11 mouse cellular contexts compared by ENCODE assay signal in genomic region chr10:8765922-8766522, GRCm38 (mm10).
DNase-seq lines count a peak whose midpoint lies in the region; ATAC-seq and TF ChIP-seq lines count a peak whose summit lies in the region.
"Had no signal": no experiment of that assay in that cellular context is flagged by ENCODE, and none has a peak within 500 bp of the region (broad histone marks: within the 10 kb centered on the region; RNA-seq: fewer than 3 reads in every experiment).

No protein-coding gene starts in this region.

- no peak overlapping the region for H3K4me2 ChIP-seq in intestine, postnatal 0 days (replicated peaks; ENCODE audit: low read depth)
- no peak overlapping the region for H3K4me2 ChIP-seq in intestine, embryonic 15.5 days (replicated peaks)
- no peak overlapping the region for H3K4me2 ChIP-seq in stomach, postnatal 0 days (replicated peaks; ENCODE audit: low read depth)
- no peak overlapping the region for H3K4me2 ChIP-seq in forebrain, embryonic 12.5 days
- H3K4me2 ChIP-seq: kidney, embryonic 15.5 days had no signal

- no peaks in the 10 kb centered on the region for H3K9me3 ChIP-seq in intestine, postnatal 0 days (ENCODE audit: control insufficient read depth)
- no peaks in the 10 kb centered on the region for H3K9me3 ChIP-seq in intestine, embryonic 15.5 days
- no peaks in the 10 kb centered on the region for H3K9me3 ChIP-seq in stomach, postnatal 0 days (ENCODE audit: control insufficient read depth, low read length)
- 0 out of 2 replicates have a peak, but pooled peaks cover 3% of the 10 kb centered on the region for H3K9me3 ChIP-seq in forebrain, embryonic 12.5 days
- H3K9me3 ChIP-seq: kidney, embryonic 15.5 days had no signal

- TF ChIP-seq CTCF in intestine, postnatal 0 days (IDR thresholded peaks at IDR 0.05; ENCODE audit: low read depth), result peak; percentile 69
- peak; percentile 74 for TF ChIP-seq CTCF in stomach, postnatal 0 days (IDR thresholded peaks at IDR 0.05; ENCODE audit: low read depth)

- ATAC-seq in intestine, postnatal 0 days, result no peak
- no peak for ATAC-seq in intestine, embryonic 15.5 days
- peak; percentile 88 for ATAC-seq in common myeloid progenitor, adult 5-6 weeks (replicated peaks; ENCODE audit: low read depth, poor library complexity, severe bottlenecking)
- ATAC-seq in stomach, postnatal 0 days (ENCODE audit: low FRiP score, low TSS enrichment), result no peak
- ATAC-seq in forebrain, embryonic 12.5 days (ENCODE audit: low FRiP score), result no peak

- intact Hi-C loops in left cerebral cortex, postnatal 25 days (cut with DNase I), result no loop called here

- no peak for TF ChIP-seq EP300 in stomach, postnatal 0 days (optimal IDR thresholded peaks at IDR 0.05)

- no peak overlapping the region for H3K9ac ChIP-seq in intestine, postnatal 0 days (ENCODE audit: low read depth, low read length)
- no peak overlapping the region for H3K9ac ChIP-seq in intestine, embryonic 15.5 days
- no peak overlapping the region for H3K9ac ChIP-seq in stomach, postnatal 0 days (ENCODE audit: low read length)
- H3K9ac ChIP-seq in forebrain, embryonic 12.5 days, result no peak overlapping the region
- H3K9ac ChIP-seq: kidney, embryonic 15.5 days had no signal

- H3K4me1 ChIP-seq in intestine, postnatal 0 days (replicated peaks; ENCODE audit: control insufficient read depth, insufficient read depth, low read length), result no peaks in the 10 kb centered on the region
- H3K4me1 ChIP-seq in intestine, embryonic 15.5 days (replicated peaks), result peaks cover 10% of the 10 kb centered on the region
- no peaks in the 10 kb centered on the region; the same call in 1 of the 2 replicates for H3K4me1 ChIP-seq in stomach, postnatal 0 days (replicated peaks; ENCODE audit: control insufficient read depth, insufficient read depth)
- peaks cover 23% of the 10 kb centered on the region for H3K4me1 ChIP-seq in forebrain, embryonic 12.5 days

- no peak overlapping the region for H3K4me3 ChIP-seq in intestine, postnatal 0 days (ENCODE audit: low read depth, low read length)
- H3K4me3 ChIP-seq in intestine, embryonic 15.5 days (replicated peaks), result no peak overlapping the region
- H3K4me3 ChIP-seq in stomach, postnatal 0 days (ENCODE audit: low read depth, low read length), result no peak overlapping the region
- no peak overlapping the region for H3K4me3 ChIP-seq in forebrain, embryonic 12.5 days (replicated peaks)
- H3K4me3 ChIP-seq: kidney, embryonic 15.5 days had no signal

- DNase-seq in thymus, postnatal 14 days, result peak; percentile 38
- no peak for DNase-seq in thymus, postnatal 36 days
- no peak for DNase-seq in stomach, postnatal 0 days (ENCODE audit: low spot score)
- DNase-seq in left cerebral cortex, postnatal 25 days (ENCODE audit: low spot score in 2 of 2), result no peak
- DNase-seq: cerebellum, postnatal 36 days; liver had no signal

- no peaks in the 10 kb centered on the region for H3K27me3 ChIP-seq in intestine, postnatal 0 days (replicated peaks; ENCODE audit: control insufficient read depth, insufficient read depth, low read length)
- H3K27me3 ChIP-seq in intestine, embryonic 15.5 days (replicated peaks), result no peaks in the 10 kb centered on the region
- no peaks in the 10 kb centered on the region for H3K27me3 ChIP-seq in stomach, postnatal 0 days (ENCODE audit: control insufficient read depth, insufficient read depth, low read length)
- H3K27me3 ChIP-seq in forebrain, embryonic 12.5 days, result peaks cover 7% of the 10 kb centered on the region; the same call in 1 of the 2 replicates
- H3K27me3 ChIP-seq: kidney, embryonic 15.5 days had no signal

- H3K27ac ChIP-seq in intestine, postnatal 0 days (ENCODE audit: low read depth, low read length), result no peak overlapping the region
- no peak overlapping the region for H3K27ac ChIP-seq in intestine, embryonic 15.5 days
- no peak overlapping the region for H3K27ac ChIP-seq in stomach, postnatal 0 days (replicated peaks)
- H3K27ac ChIP-seq in forebrain, embryonic 12.5 days, result no peak overlapping the region
- H3K27ac ChIP-seq: kidney, embryonic 15.5 days had no signal

- WGBS in intestine, postnatal 0 days, result 83% methylated on average over 10 of the region's 10 CpGs
- WGBS in intestine, embryonic 15.5 days, result 75% methylated on average over 10 of the region's 10 CpGs
- WGBS in stomach, postnatal 0 days, result 76% methylated on average over 10 of the region's 10 CpGs
- WGBS in forebrain, embryonic 12.5 days, result 81% methylated on average over 10 of the region's 10 CpGs

- no peaks in the 10 kb centered on the region for H3K36me3 ChIP-seq in intestine, postnatal 0 days (ENCODE audit: control insufficient read depth, insufficient read depth)
- 0 out of 2 replicates have a peak, but pooled peaks cover 2% of the 10 kb centered on the region for H3K36me3 ChIP-seq in intestine, embryonic 15.5 days
- H3K36me3 ChIP-seq in stomach, postnatal 0 days (ENCODE audit: control insufficient read depth, insufficient read depth, low read length), result peaks cover 5% of the 10 kb centered on the region; the same call in 1 of the 2 replicates
- H3K36me3 ChIP-seq in forebrain, embryonic 12.5 days (replicated peaks), result no peaks in the 10 kb centered on the region
